Mouse (Mus musculus) forebrain, embryonic 12.5 days (tissue): ENCODE measurements around the gene Srd5a1. TPM values are rescaled to one million over a fixed set of nuclear protein-coding genes. Genes with fewer than 3 reads are reported as not detected.
"Not testable (repeated sequence)": the region's sequence is repeated elsewhere in the genome, so short reads cannot be mapped to it uniquely, and the experiment has no call there.

Experiments used
- ATAC-seq: fragments of 200-750 bp; cut with Nextera tagmentation; 2 replicates; pipeline ENCODE4 v1.8.0; 2017; ENCODE audit warnings: moderate TSS enrichment; ENCODE audit not compliant: low FRiP score
- H3K27ac ChIP-seq: fragments of 300-500 bp; sonication (generic); 2 replicates; pipeline ENCODE4 v1.5.1; 2016; ENCODE audit warnings: mild to moderate bottlenecking
- H3K27me3 ChIP-seq: fragments of 300-500 bp; sonication (generic); 2 replicates; pipeline ENCODE4 v1.6.1; 2016; ENCODE audit warnings: mild to moderate bottlenecking
- H3K36me3 ChIP-seq: fragments of 300-500 bp; sonication (generic); replicated peaks from 2 replicates; pipeline ENCODE4 v1.6.1; 2016; ENCODE audit warnings: mild to moderate bottlenecking
- H3K4me1 ChIP-seq: fragments of 300-500 bp; sonication (generic); 2 replicates; pipeline ENCODE4 v1.6.1; 2016
- H3K4me2 ChIP-seq: fragments of 300-500 bp; sonication (generic); 2 replicates; pipeline ENCODE4 v1.6.1; 2016; ENCODE audit warnings: mild to moderate bottlenecking, moderate library complexity
- H3K4me3 ChIP-seq: fragments of 300-500 bp; sonication (generic); replicated peaks from 2 replicates; pipeline ENCODE4 v1.5.1; 2016; ENCODE audit warnings: mild to moderate bottlenecking
- H3K9ac ChIP-seq: fragments of 300-500 bp; sonication (generic); 2 replicates; pipeline ENCODE4 v1.6.1; 2016; ENCODE audit warnings: mild to moderate bottlenecking
- H3K9me3 ChIP-seq: fragments of 300-500 bp; sonication (generic); 2 replicates; pipeline ENCODE4 v1.6.1; 2016
- WGBS: fragments of 180-500 bp; shearing (Covaris S2); methylation state at CpG from one replicate; pipeline ENCODE4 v1.1.7; 2016; 5-methylcytosine and 5-hydroxymethylcytosine counted together
- polyA plus RNA-seq: library from polyadenylated mRNA; unstranded; fragments of >200 nt; fragmentation: Nextera tagmentation; extraction: Ambion mirVana; gene quantifications from 2 replicates; pipeline ENCODE4 v1.2.1, GENCODE M21; 2016

Srd5a1 gene
- polyA plus RNA-seq, 1 experiment from 2014 or later: 21.8 TPM

- Histone ChIP-seq H3K27me3 (no peaks in the 10 kb centered on the region), H3K36me3 (peaks cover 32% of the 10 kb centered on the region), H3K4me2 (peak overlapping the region; percentile 88), H3K4me1 (peaks cover 20% of the 10 kb centered on the region), H3K4me3 (peak overlapping the region; percentile 96), H3K9ac (peak overlapping the region; percentile 68), H3K9me3 (no peaks in the 10 kb centered on the region), H3K27ac (no peak overlapping the region)
- no peak for ATAC-seq
- under 1% methylated on average over 24 of the region's 24 CpGs for WGBS
Measured at GRCm38 (mm10) chr13:69612175-69612544, 918 bp upstream of the Srd5a1 start.

- Histone ChIP-seq H3K4me2 (peak overlapping the region; percentile 88), H3K9me3 (no peaks in the 10 kb centered on the region), H3K9ac (peak overlapping the region; percentile 66), H3K4me3 (peak overlapping the region; percentile 96), H3K4me1 (peaks cover 20% of the 10 kb centered on the region), H3K27ac (no peak overlapping the region), H3K36me3 (peaks cover 19% of the 10 kb centered on the region), H3K27me3 (no peaks in the 10 kb centered on the region)
- no peak; the same call in 1 of the 2 replicates for ATAC-seq
- under 1% methylated on average over 40 of the region's 40 CpGs for WGBS
Measured at GRCm38 (mm10) chr13:69610751-69611397, 368 bp downstream of the Srd5a1 start.

- H3K9me3 ChIP-seq: no peaks in the 10 kb centered on the region
- H3K36me3 ChIP-seq: peaks cover 1% of the 10 kb centered on the region; the same call in 1 of the 2 replicates
- no peak overlapping the region for H3K4me3 ChIP-seq
- no peak overlapping the region for H3K27ac ChIP-seq
- no peak for ATAC-seq
- 92% methylated on average over 8 of the region's 8 CpGs for WGBS
- H3K4me2 ChIP-seq: no peak overlapping the region
- peaks cover 20% of the 10 kb centered on the region for H3K4me1 ChIP-seq
- no peaks in the 10 kb centered on the region for H3K27me3 ChIP-seq
- H3K9ac ChIP-seq: no peak overlapping the region
Measured at GRCm38 (mm10) chr13:69608734-69609133, 2.5 kb downstream of the Srd5a1 start.

GRCm38 (mm10) chr13:69604670-69605069 is 6.6 kb downstream of the Srd5a1 start:
- 80% methylated on average over 1 of the region's 1 CpGs for WGBS

GRCm38 (mm10) chr13:69601321-69601720 is 9.9 kb downstream of the Srd5a1 start:
- no peak overlapping the region for H3K4me2 ChIP-seq
- H3K9ac ChIP-seq: no peak overlapping the region
- no peaks in the 10 kb centered on the region for H3K27me3 ChIP-seq
- H3K36me3 ChIP-seq: 0 out of 2 replicates have a peak, but pooled peaks cover 2% of the 10 kb centered on the region
- 90% methylated on average over 5 of the region's 5 CpGs for WGBS
- no peaks in the 10 kb centered on the region for H3K9me3 ChIP-seq
- no peak overlapping the region for H3K27ac ChIP-seq
- no peaks in the 10 kb centered on the region for H3K4me1 ChIP-seq
- ATAC-seq: no peak
- H3K4me3 ChIP-seq: no peak overlapping the region

More at GRCm38 (mm10) chr13:69604670-69605069, 6.6 kb downstream of the Srd5a1 start:
- H3K4me1 ChIP-seq: peaks cover under 1% of the 10 kb centered on the region; the same call in 1 of the 2 replicates
- H3K36me3 ChIP-seq: no peaks in the 10 kb centered on the region
- no peak overlapping the region for H3K4me3 ChIP-seq
- no peak overlapping the region for H3K27ac ChIP-seq
- ATAC-seq: no peak
- no peaks in the 10 kb centered on the region for H3K27me3 ChIP-seq
- H3K9ac ChIP-seq: no peak overlapping the region
- H3K4me2 ChIP-seq: no peak overlapping the region
- no peaks in the 10 kb centered on the region for H3K9me3 ChIP-seq

- H3K27ac ChIP-seq, H3K4me2 ChIP-seq, H3K4me1 ChIP-seq, H3K9me3 ChIP-seq, H3K27me3 ChIP-seq, H3K36me3 ChIP-seq, ATAC-seq, H3K9ac ChIP-seq, H3K4me3 ChIP-seq: not testable (repeated sequence)
- 90% methylated on average over 5 of the region's 5 CpGs for WGBS
Measured at GRCm38 (mm10) chr13:69600863-69601262, 10.4 kb downstream of the Srd5a1 start.

GRCm38 (mm10) chr13:69598867-69599266 is 12.4 kb downstream of the Srd5a1 start:
- ATAC-seq: no peak
- H3K9me3 ChIP-seq: no peaks in the 10 kb centered on the region
- no peaks in the 10 kb centered on the region for H3K4me1 ChIP-seq
- H3K27me3 ChIP-seq: no peaks in the 10 kb centered on the region
- H3K4me3 ChIP-seq: no peak overlapping the region
- no peak overlapping the region for H3K27ac ChIP-seq
- 92% methylated on average over 10 of the region's 10 CpGs for WGBS
- no peak overlapping the region for H3K9ac ChIP-seq
- 0 out of 2 replicates have a peak, but pooled peaks cover 2% of the 10 kb centered on the region for H3K36me3 ChIP-seq
- no peak overlapping the region for H3K4me2 ChIP-seq

- no peak overlapping the region for H3K4me3 ChIP-seq
- no peak overlapping the region for H3K27ac ChIP-seq
- WGBS: 92% methylated on average over 2 of the region's 2 CpGs
- 0 out of 2 replicates have a peak, but pooled peaks cover 2% of the 10 kb centered on the region for H3K36me3 ChIP-seq
- H3K9me3 ChIP-seq: no peaks in the 10 kb centered on the region
- no peaks in the 10 kb centered on the region for H3K27me3 ChIP-seq
- H3K9ac ChIP-seq: 0 out of 2 replicates have a peak overlapping the region, but pooled peaks have one; percentile 1
- no peak overlapping the region for H3K4me2 ChIP-seq
- no peaks in the 10 kb centered on the region for H3K4me1 ChIP-seq
- no peak for ATAC-seq
Measured at GRCm38 (mm10) chr13:69596515-69596914, 14.7 kb downstream of the Srd5a1 start.

GRCm38 (mm10) chr13:69595911-69596310 is 15.3 kb downstream of the Srd5a1 start:
- 91% methylated on average over 6 of the region's 6 CpGs for WGBS
- Histone ChIP-seq H3K4me2 (no peak overlapping the region), H3K27me3 (no peaks in the 10 kb centered on the region), H3K9ac (no peak overlapping the region), H3K36me3 (0 out of 2 replicates have a peak, but pooled peaks cover 2% of the 10 kb centered on the region), H3K9me3 (no peaks in the 10 kb centered on the region), H3K4me1 (no peaks in the 10 kb centered on the region), H3K4me3 (no peak overlapping the region), H3K27ac (no peak overlapping the region)
- no peak for ATAC-seq

GRCm38 (mm10) chr13:69594577-69595256 is 16.5 kb downstream of the Srd5a1 start:
- Histone ChIP-seq H3K9ac (no peak overlapping the region), H3K36me3 (0 out of 2 replicates have a peak, but pooled peaks cover 2% of the 10 kb centered on the region), H3K27me3 (no peaks in the 10 kb centered on the region), H3K27ac (no peak overlapping the region), H3K4me3 (no peak overlapping the region), H3K4me1 (no peaks in the 10 kb centered on the region), H3K9me3 (no peaks in the 10 kb centered on the region), H3K4me2 (no peak overlapping the region)
- ATAC-seq: no peak
- WGBS: 90% methylated on average over 7 of the region's 7 CpGs

GRCm38 (mm10) chr13:69593453-69593852 is 17.8 kb downstream of the Srd5a1 start:
- no peaks in the 10 kb centered on the region for H3K27me3 ChIP-seq
- 0 out of 2 replicates have a peak, but pooled peaks cover 2% of the 10 kb centered on the region for H3K36me3 ChIP-seq
- no peak overlapping the region for H3K4me2 ChIP-seq
- H3K4me3 ChIP-seq: no peak overlapping the region
- no peak overlapping the region for H3K27ac ChIP-seq
- no peak overlapping the region for H3K9ac ChIP-seq
- no peak for ATAC-seq
- H3K9me3 ChIP-seq: no peaks in the 10 kb centered on the region
- 81% methylated on average over 8 of the region's 8 CpGs for WGBS
- H3K4me1 ChIP-seq: no peaks in the 10 kb centered on the region

GRCm38 (mm10) chr13:69592226-69592625 is 19.0 kb downstream of the Srd5a1 start:
- no peak for ATAC-seq
- H3K9me3 ChIP-seq: no peaks in the 10 kb centered on the region
- WGBS: 86% methylated on average over 8 of the region's 8 CpGs
- 0 out of 2 replicates have a peak, but pooled peaks cover 2% of the 10 kb centered on the region for H3K36me3 ChIP-seq
- H3K4me2 ChIP-seq: no peak overlapping the region
- no peaks in the 10 kb centered on the region for H3K4me1 ChIP-seq
- no peak overlapping the region for H3K4me3 ChIP-seq
- H3K27ac ChIP-seq: no peak overlapping the region
- no peak overlapping the region for H3K9ac ChIP-seq
- no peaks in the 10 kb centered on the region for H3K27me3 ChIP-seq
